Mouse (Mus musculus): ENCODE measurements around the gene Acot8.
"Not testable (repeated sequence)": the region's sequence is repeated elsewhere in the genome, so short reads cannot be mapped to it uniquely, and the experiment has no call there.

Acot8 gene

GRCm38 (mm10) chr2:164813557-164813956, 8.9 kb upstream of the Acot8 start:
- in situ Hi-C loops (cut with MboI, MseI) = no loop called here

- in situ Hi-C loops (cut with MboI, MseI) = no loop called here
These were observed 1.9 kb upstream of the Acot8 start for GRCm38 (mm10) chr2:164806614-164807013.

- in situ Hi-C loops (cut with MboI, MseI) = no loop called here
These were observed 643 bp upstream of the Acot8 start for GRCm38 (mm10) chr2:164805332-164805718.

GRCm38 (mm10) chr2:164803921-164804313, 765 bp downstream of the Acot8 start:
- in situ Hi-C loops (cut with MboI, MseI) = no loop called here

GRCm38 (mm10) chr2:164803201-164803920, 1.3 kb downstream of the Acot8 start:
- in situ Hi-C loops (cut with MboI, MseI) = no loop called here

GRCm38 (mm10) chr2:164800252-164801004, 4.3 kb downstream of the Acot8 start:
- in situ Hi-C loops (cut with MboI, MseI) = no loop called here

GRCm38 (mm10) chr2:164798554-164798953, 6.1 kb downstream of the Acot8 start:
- in situ Hi-C loops (cut with MboI, MseI) = not testable (repeated sequence)

GRCm38 (mm10) chr2:164795868-164796267, 8.8 kb downstream of the Acot8 start:
- in situ Hi-C loops (cut with MboI, MseI) = no loop called here

- in situ Hi-C loops (cut with MboI, MseI) = no loop called here
These were observed 10.4 kb downstream of the Acot8 start for GRCm38 (mm10) chr2:164794293-164794692.

GRCm38 (mm10) chr2:164793772-164794171, 10.9 kb downstream of the Acot8 start:
- in situ Hi-C loops (cut with MboI, MseI) = no loop called here

- in situ Hi-C loops (cut with MboI, MseI) = no loop called here
These were observed 11.4 kb downstream of the Acot8 start for GRCm38 (mm10) chr2:164793236-164793635.

- in situ Hi-C loops (cut with MboI, MseI) = no loop called here
These were observed 12.1 kb downstream of the Acot8 start for GRCm38 (mm10) chr2:164792400-164793190.

- in situ Hi-C loops (cut with MboI, MseI) = no loop called here
These were observed 12.8 kb downstream of the Acot8 start for GRCm38 (mm10) chr2:164791841-164792261.

- in situ Hi-C loops (cut with MboI, MseI) = no loop called here
These were observed 14.2 kb downstream of the Acot8 start for GRCm38 (mm10) chr2:164790451-164790850.

GRCm38 (mm10) chr2:164788411-164788810, 16.3 kb downstream of the Acot8 start:
- in situ Hi-C loops (cut with MboI, MseI) = no loop called here

GRCm38 (mm10) chr2:164787779-164788178, 16.9 kb downstream of the Acot8 start:
- in situ Hi-C loops (cut with MboI, MseI) = no loop called here

GRCm38 (mm10) chr2:164787032-164787431, 17.6 kb downstream of the Acot8 start:
- in situ Hi-C loops (cut with MboI, MseI) = no loop called here

GRCm38 (mm10) chr2:164786388-164786885, 18.2 kb downstream of the Acot8 start:
- in situ Hi-C loops (cut with MboI, MseI) = no loop called here

- in situ Hi-C loops (cut with MboI, MseI) = no loop called here
These were observed 18.9 kb downstream of the Acot8 start, which contains the start of gene Snx21 for GRCm38 (mm10) chr2:164785481-164786387. TSS of gene Snx21 (plus strand) at chr2:164785823.

GRCm38 (mm10) chr2:164784869-164785420, 19.7 kb downstream of the Acot8 start:
- in situ Hi-C loops (cut with MboI, MseI) = no loop called here

All from T-helper 1 cell (primary cell).